Mouse (Mus musculus): ENCODE results near the gene Shtn1. TPM values are rescaled to one million over a fixed set of nuclear protein-coding genes. Genes with fewer than 3 reads are reported as not detected.

Gene Shtn1
- polyA plus RNA-seq, 1 experiment from 2014 or later = 24.0 TPM

- no peak overlapping the region for H3K4me3 ChIP-seq
- peak overlapping the region; percentile 46 for H3K4me2 ChIP-seq
- no peaks in the 10 kb centered on the region for H3K9me3 ChIP-seq (replicated peaks)
- no peak overlapping the region for H3K9ac ChIP-seq
- peaks cover 14% of the 10 kb centered on the region for H3K4me1 ChIP-seq
- H3K36me3 ChIP-seq (ENCODE audit: poor library complexity, severe bottlenecking) = peaks cover 17% of the 10 kb centered on the region; the same call in 1 of the 2 replicates
- peak; percentile 96 for ATAC-seq
- peaks cover 45% of the 10 kb centered on the region for H3K27me3 ChIP-seq
- H3K27ac ChIP-seq = peak overlapping the region; percentile 90
- 6% methylated on average over 15 of the region's 15 CpGs for WGBS
These were observed 69.1 kb downstream of the Shtn1 start for GRCm38 (mm10) chr19:59006577-59007340.

- 79% methylated on average over 6 of the region's 6 CpGs for WGBS
- peaks cover 10% of the 10 kb centered on the region; the same call in 1 of the 2 replicates for H3K36me3 ChIP-seq (ENCODE audit: poor library complexity, severe bottlenecking)
- H3K4me2 ChIP-seq = no peak overlapping the region
- H3K9ac ChIP-seq = no peak overlapping the region
- H3K4me1 ChIP-seq = peaks cover 26% of the 10 kb centered on the region
- H3K27ac ChIP-seq = no peak overlapping the region
- peaks cover 39% of the 10 kb centered on the region for H3K27me3 ChIP-seq
- no peak for ATAC-seq
- no peak overlapping the region for H3K4me3 ChIP-seq
- no peaks in the 10 kb centered on the region for H3K9me3 ChIP-seq (replicated peaks)
These were observed 73.1 kb downstream of the Shtn1 start for GRCm38 (mm10) chr19:59002827-59003226.

- Histone ChIP-seq H3K27me3 (peaks cover 77% of the 10 kb centered on the region), H3K36me3 (ENCODE audit: poor library complexity, severe bottlenecking) (no peaks in the 10 kb centered on the region), H3K9me3 (replicated peaks) (no peaks in the 10 kb centered on the region), H3K9ac (no peak overlapping the region), H3K4me1 (peaks cover 21% of the 10 kb centered on the region), H3K4me2 (no peak overlapping the region), H3K4me3 (no peak overlapping the region), H3K27ac (no peak overlapping the region)
- 2% methylated on average over 9 of the region's 9 CpGs for WGBS
- ATAC-seq = 0 out of 2 replicates have a peak, but pooled peaks have one; percentile 24
These were observed 94.3 kb downstream of the Shtn1 start for GRCm38 (mm10) chr19:58981571-58981970.

GRCm38 (mm10) chr19:58980056-58980440 is 95.9 kb downstream of the Shtn1 start:
- no peak for ATAC-seq
- peaks cover 83% of the 10 kb centered on the region for H3K27me3 ChIP-seq
- H3K27ac ChIP-seq = no peak overlapping the region
- H3K36me3 ChIP-seq (ENCODE audit: poor library complexity, severe bottlenecking) = no peaks in the 10 kb centered on the region
- H3K9ac ChIP-seq = no peak overlapping the region
- H3K9me3 ChIP-seq (replicated peaks) = no peaks in the 10 kb centered on the region
- peaks cover 21% of the 10 kb centered on the region for H3K4me1 ChIP-seq
- peak overlapping the region; percentile 39 for H3K4me2 ChIP-seq
- WGBS = 15% methylated on average over 5 of the region's 5 CpGs
- H3K4me3 ChIP-seq = 0 out of 2 replicates have a peak overlapping the region, but pooled peaks have one; percentile 13

GRCm38 (mm10) chr19:58979436-58980055 is 96.4 kb downstream of the Shtn1 start:
- ATAC-seq = no peak
- 0 out of 2 replicates have a peak overlapping the region, but pooled peaks have one; percentile 13 for H3K4me3 ChIP-seq

GRCm38 (mm10) chr19:58978401-58979171 is 97.3 kb downstream of the Shtn1 start:
- peak overlapping the region; percentile 39 for H3K4me2 ChIP-seq
- WGBS = 29% methylated on average over 11 of the region's 11 CpGs
- ATAC-seq = peak; percentile 62

More at GRCm38 (mm10) chr19:58979436-58980055, 96.4 kb downstream of the Shtn1 start:
- peak overlapping the region; percentile 39 for H3K4me2 ChIP-seq
- H3K27ac ChIP-seq = no peak overlapping the region
- peaks cover 83% of the 10 kb centered on the region for H3K27me3 ChIP-seq
- peaks cover 21% of the 10 kb centered on the region for H3K4me1 ChIP-seq
- 0 out of 2 replicates have a peak overlapping the region, but pooled peaks have one; percentile 3 for H3K9ac ChIP-seq
- no peaks in the 10 kb centered on the region for H3K9me3 ChIP-seq (replicated peaks)
- no peaks in the 10 kb centered on the region for H3K36me3 ChIP-seq (ENCODE audit: poor library complexity, severe bottlenecking)
- WGBS = 10% methylated on average over 13 of the region's 13 CpGs

GRCm38 (mm10) chr19:58975216-58975863 is 100.6 kb downstream of the Shtn1 start:
- Histone ChIP-seq H3K4me3 (no peak overlapping the region), H3K4me1 (peaks cover 22% of the 10 kb centered on the region), H3K36me3 (ENCODE audit: poor library complexity, severe bottlenecking) (peaks cover 4% of the 10 kb centered on the region; the same call in 1 of the 2 replicates), H3K27me3 (peaks cover 80% of the 10 kb centered on the region), H3K27ac (no peak overlapping the region), H3K9ac (no peak overlapping the region), H3K9me3 (replicated peaks) (no peaks in the 10 kb centered on the region), H3K4me2 (no peak overlapping the region)
- 81% methylated on average over 11 of the region's 11 CpGs for WGBS
- no peak for ATAC-seq

More at GRCm38 (mm10) chr19:58978401-58979171, 97.3 kb downstream of the Shtn1 start:
- Histone ChIP-seq H3K9ac (0 out of 2 replicates have a peak overlapping the region, but pooled peaks have one; percentile 3), H3K4me3 (no peak overlapping the region), H3K27me3 (peaks cover 81% of the 10 kb centered on the region), H3K27ac (no peak overlapping the region), H3K4me1 (peaks cover 21% of the 10 kb centered on the region), H3K36me3 (ENCODE audit: poor library complexity, severe bottlenecking) (no peaks in the 10 kb centered on the region), H3K9me3 (replicated peaks) (no peaks in the 10 kb centered on the region)

- Histone ChIP-seq H3K36me3 (ENCODE audit: poor library complexity, severe bottlenecking) (peaks cover 4% of the 10 kb centered on the region; the same call in 1 of the 2 replicates), H3K4me3 (no peak overlapping the region), H3K4me1 (peaks cover 13% of the 10 kb centered on the region), H3K9me3 (replicated peaks) (no peaks in the 10 kb centered on the region), H3K4me2 (no peak overlapping the region), H3K27ac (no peak overlapping the region), H3K27me3 (peaks cover 82% of the 10 kb centered on the region), H3K9ac (no peak overlapping the region)
- ATAC-seq = no peak
- 84% methylated on average over 8 of the region's 8 CpGs for WGBS
These were observed 101.8 kb downstream of the Shtn1 start for GRCm38 (mm10) chr19:58974126-58974525.

- no peak for ATAC-seq
- Histone ChIP-seq H3K9ac (no peak overlapping the region), H3K9me3 (replicated peaks) (no peaks in the 10 kb centered on the region), H3K27me3 (peaks cover 64% of the 10 kb centered on the region), H3K4me1 (peaks cover 17% of the 10 kb centered on the region), H3K36me3 (ENCODE audit: poor library complexity, severe bottlenecking) (peaks cover 4% of the 10 kb centered on the region; the same call in 1 of the 2 replicates), H3K4me2 (no peak overlapping the region), H3K27ac (no peak overlapping the region), H3K4me3 (no peak overlapping the region)
- WGBS = 88% methylated on average over 13 of the region's 13 CpGs
These were observed 105.1 kb downstream of the Shtn1 start for GRCm38 (mm10) chr19:58970826-58971225.

- H3K27ac ChIP-seq = peak overlapping the region; percentile 44; the same call in 1 of the 2 replicates
- H3K27me3 ChIP-seq = peaks cover 62% of the 10 kb centered on the region
- peak overlapping the region; percentile 15 for H3K4me2 ChIP-seq
- H3K4me1 ChIP-seq = peaks cover 17% of the 10 kb centered on the region
- WGBS = 7% methylated on average over 15 of the region's 15 CpGs
- ATAC-seq = peak; percentile 75; the same call in 1 of the 2 replicates
- H3K36me3 ChIP-seq (ENCODE audit: poor library complexity, severe bottlenecking) = peaks cover 4% of the 10 kb centered on the region; the same call in 1 of the 2 replicates
- H3K4me3 ChIP-seq = no peak overlapping the region
- no peak overlapping the region for H3K9ac ChIP-seq
- no peaks in the 10 kb centered on the region for H3K9me3 ChIP-seq (replicated peaks)
These were observed 107.0 kb downstream of the Shtn1 start for GRCm38 (mm10) chr19:58968731-58969506.
